Mouse (Mus musculus) liver, embryonic 14.5 days (tissue): ENCODE measurements around the gene Fgfr4.

Experiments
- CTCF ChIP-seq: IDR thresholded peaks from 2 replicates; pipeline ENCODE4 v1.5.1; 2016; ENCODE audit warnings: antibody characterized with exemption, low read depth, control low read depth
- EP300 ChIP-seq: IDR thresholded peaks from 2 replicates; pipeline ENCODE4 v1.6.1; 2016; ENCODE audit warnings: antibody characterized with exemption, low read depth

DNA sequence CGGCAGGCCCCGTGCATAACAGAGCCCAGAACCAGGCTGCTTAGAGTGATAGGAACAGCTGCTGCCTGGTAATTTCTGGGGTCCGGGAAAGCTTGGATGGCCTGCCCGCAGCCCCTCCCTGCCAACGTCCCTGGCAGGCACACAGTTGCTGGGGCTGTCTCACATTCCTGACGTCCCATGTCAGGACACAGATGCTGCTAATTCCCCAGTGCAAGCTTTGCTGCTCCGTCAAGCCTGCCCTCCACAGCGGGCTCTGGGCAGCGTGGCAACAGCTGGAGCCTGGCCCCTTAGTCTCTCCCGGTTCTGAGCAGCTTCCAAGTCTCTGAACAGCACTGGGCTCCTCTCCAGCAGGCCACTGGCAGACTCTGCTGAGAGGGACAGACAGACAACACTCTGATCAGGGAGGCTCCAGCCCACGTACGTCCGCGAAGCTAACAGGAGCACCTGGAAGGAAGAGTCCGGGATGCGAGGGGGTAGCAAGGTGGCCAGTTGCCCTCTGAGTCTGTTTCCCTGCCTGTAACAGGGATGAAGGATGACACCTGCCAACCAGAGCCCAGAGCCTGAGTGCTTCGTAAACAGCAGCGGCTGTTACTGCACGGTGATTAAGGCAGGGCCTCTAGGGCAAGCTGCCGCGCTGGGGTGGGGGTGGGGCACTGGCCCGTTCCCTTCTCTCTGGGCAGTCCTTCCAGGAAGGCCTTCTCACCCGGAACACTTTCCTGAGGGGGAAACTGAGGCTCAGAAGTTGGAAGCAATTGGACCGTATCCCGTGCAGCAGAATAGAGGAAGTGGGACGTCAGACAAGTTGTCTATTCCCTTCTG, 19.3 kb downstream of the Fgfr4 start:
- TF ChIP-seq CTCF (no peak), EP300 (no peak)
